Mouse (Mus musculus): ENCODE measurements around the gene Bckdk. TPM values are rescaled to one million over a fixed set of nuclear protein-coding genes. Genes with fewer than 3 reads are reported as not detected.

Bckdk gene
- 108 and 131 TPM in 2 replicates for polyA plus RNA-seq (2014; fragmentation: Nextera tagmentation; extraction: Ambion mirVana)

DNA sequence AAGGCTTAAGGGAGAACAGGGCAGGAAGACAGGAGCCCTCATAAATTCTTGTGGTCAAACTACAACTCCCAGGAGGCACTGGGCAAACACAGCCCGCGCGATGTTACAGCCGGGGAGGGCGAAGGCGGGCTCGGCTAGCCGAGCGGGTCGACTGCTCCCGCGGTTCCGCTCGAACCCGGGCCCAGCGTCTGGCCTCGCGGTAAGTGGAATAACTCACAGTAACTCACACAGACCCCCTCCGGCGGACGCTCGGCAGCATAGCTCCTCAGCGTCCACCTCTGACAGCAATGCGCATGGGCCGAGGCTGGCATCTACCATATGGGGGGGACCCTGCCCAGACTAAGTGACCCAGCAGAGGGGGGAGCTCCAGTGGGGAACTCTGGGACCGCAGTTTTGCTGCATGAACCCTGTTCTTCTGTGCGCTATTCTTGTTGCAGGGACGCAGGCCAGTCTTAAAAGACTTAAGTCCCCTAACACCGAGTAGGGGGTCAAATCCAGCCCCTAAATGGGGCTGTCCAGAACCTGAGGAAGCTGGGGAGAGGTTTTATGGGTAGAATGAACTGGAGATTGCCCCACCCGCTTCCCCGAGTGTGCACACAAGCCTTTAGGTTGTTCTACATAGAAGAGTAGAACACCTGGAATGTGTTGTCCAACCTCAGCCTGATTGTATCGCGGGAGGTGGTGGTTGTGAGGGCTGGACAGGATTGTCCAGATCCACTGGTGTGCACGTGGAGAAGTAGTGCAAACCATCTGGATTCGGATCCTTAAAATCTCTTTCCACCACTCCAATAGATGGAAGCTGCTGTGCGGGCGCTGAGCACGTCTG is at the start of gene Bckdk:
Bckdk (plus strand) TSS at position 112 of the 826 bp plus-strand sequence.
- H3K36me3 ChIP-seq (ENCODE audit: control insufficient read depth, insufficient read depth, low read length) = peaks cover 41% of the 10 kb centered on the region
- ATAC-seq (peak; percentile 95), DNase-seq (ENCODE audit: low spot score) (peak; percentile 85)
- H3K27ac ChIP-seq (ENCODE audit: low read depth, low read length) = peak within 1 kb of the TSS; percentile 78
- H3K4me3 ChIP-seq (ENCODE audit: low read depth, low read length) = peak within 1 kb of the TSS; percentile 57
- peak within 1 kb of the TSS; percentile 90 for H3K9ac ChIP-seq (ENCODE audit: low read length)
- no peaks in the 10 kb centered on the region for H3K9me3 ChIP-seq (replicated peaks; ENCODE audit: control insufficient read depth, low read length)
- 9% methylated on average over 38 of the region's 38 CpGs for WGBS
- peak within 1 kb of the TSS; percentile 81 for H3K4me2 ChIP-seq (ENCODE audit: low read length)
- H3K27me3 ChIP-seq (replicated peaks; ENCODE audit: control insufficient read depth, insufficient read depth, low read length) = no peaks in the 10 kb centered on the region
- H3K4me1 ChIP-seq (ENCODE audit: control insufficient read depth, insufficient read depth, low read length) = peaks cover 11% of the 10 kb centered on the region

DNA sequence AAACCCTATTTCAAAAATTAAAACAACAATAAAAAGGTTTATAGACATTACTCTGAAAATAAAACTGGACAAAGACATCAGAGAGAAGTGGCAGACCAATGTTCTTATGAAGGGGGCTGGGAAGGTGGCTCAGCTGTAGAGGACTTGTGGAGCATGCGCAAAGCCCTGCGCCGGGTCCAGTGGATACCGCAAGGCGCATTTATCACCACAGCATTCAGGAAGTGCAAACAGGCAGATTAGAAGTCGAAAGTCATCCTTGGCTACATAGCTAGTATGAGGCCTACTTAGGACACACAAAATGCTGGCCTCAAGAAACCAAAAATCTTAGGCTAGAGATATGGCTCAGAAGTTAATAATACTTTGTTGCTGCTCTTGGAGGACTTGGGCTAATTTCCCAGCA is 45.6 kb upstream of the Bckdk start:
- Histone ChIP-seq H3K4me3 (ENCODE audit: low read depth, low read length) (no peak overlapping the region), H3K4me2 (ENCODE audit: low read length) (no peak overlapping the region), H3K9ac (ENCODE audit: low read length) (no peak overlapping the region), H3K36me3 (ENCODE audit: control insufficient read depth, insufficient read depth, low read length) (no peaks in the 10 kb centered on the region), H3K27me3 (replicated peaks; ENCODE audit: control insufficient read depth, insufficient read depth, low read length) (no peaks in the 10 kb centered on the region), H3K9me3 (replicated peaks; ENCODE audit: control insufficient read depth, low read length) (no peaks in the 10 kb centered on the region), H3K27ac (ENCODE audit: low read depth, low read length) (no peak overlapping the region), H3K4me1 (ENCODE audit: control insufficient read depth, insufficient read depth, low read length) (no peaks in the 10 kb centered on the region)
- 97% methylated on average over 6 of the region's 6 CpGs for WGBS
- ATAC-seq (no peak), DNase-seq (ENCODE audit: low spot score) (no peak)

DNA sequence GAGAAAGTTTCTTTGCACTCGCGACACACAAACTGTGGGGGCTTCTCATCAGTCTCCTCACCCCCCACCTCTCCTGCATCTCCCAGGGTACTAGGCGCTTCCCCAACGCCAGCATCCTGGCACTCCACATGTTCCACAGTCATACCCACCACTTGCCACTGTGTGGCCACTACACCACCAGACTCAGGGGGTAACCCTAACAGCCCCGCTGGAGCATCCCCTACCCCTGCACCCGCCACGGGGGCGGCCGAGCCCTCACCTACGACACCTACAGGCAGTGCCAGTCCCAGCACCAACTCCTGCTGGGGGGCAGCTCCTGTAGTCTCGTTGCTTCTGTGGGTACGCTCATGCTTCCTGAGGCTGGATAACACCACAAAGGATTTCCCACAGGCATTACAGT is 37.4 kb upstream of the Bckdk start:
- Histone ChIP-seq H3K4me1 (ENCODE audit: control insufficient read depth, insufficient read depth, low read length) (no peaks in the 10 kb centered on the region), H3K36me3 (ENCODE audit: control insufficient read depth, insufficient read depth, low read length) (peaks cover 54% of the 10 kb centered on the region), H3K9me3 (replicated peaks; ENCODE audit: control insufficient read depth, low read length) (no peaks in the 10 kb centered on the region), H3K27ac (ENCODE audit: low read depth, low read length) (no peak overlapping the region), H3K4me2 (ENCODE audit: low read length) (no peak overlapping the region), H3K4me3 (ENCODE audit: low read depth, low read length) (no peak overlapping the region), H3K9ac (ENCODE audit: low read length) (no peak overlapping the region), H3K27me3 (replicated peaks; ENCODE audit: control insufficient read depth, insufficient read depth, low read length) (no peaks in the 10 kb centered on the region)
- DNase-seq (ENCODE audit: low spot score) (no peak), ATAC-seq (no peak)
- WGBS = 94% methylated on average over 12 of the region's 12 CpGs

DNA sequence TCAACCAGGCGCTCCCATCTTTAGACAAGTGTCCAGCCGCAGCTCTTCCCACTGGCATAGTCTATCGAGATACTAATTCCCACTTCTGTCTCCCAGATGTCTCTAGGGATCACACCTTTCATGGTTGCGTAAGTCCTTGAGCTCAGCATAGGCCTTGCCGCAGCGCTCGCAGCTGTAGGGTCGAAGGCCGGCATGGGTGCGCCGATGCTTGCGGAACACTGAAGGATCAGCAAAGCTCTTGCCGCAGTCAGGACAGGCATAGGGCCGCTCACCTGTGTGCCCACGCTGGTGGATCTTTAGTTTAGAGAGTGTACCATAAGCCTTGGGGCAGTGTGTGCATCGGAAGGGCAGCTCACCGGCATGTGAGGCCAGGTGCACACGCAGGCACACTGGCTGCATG is 36.2 kb upstream of the Bckdk start:
- 96% methylated on average over 18 of the region's 18 CpGs for WGBS
- no peak for DNase-seq (ENCODE audit: low spot score)
- H3K36me3 ChIP-seq (ENCODE audit: control insufficient read depth, insufficient read depth, low read length) = peaks cover 61% of the 10 kb centered on the region

DNA sequence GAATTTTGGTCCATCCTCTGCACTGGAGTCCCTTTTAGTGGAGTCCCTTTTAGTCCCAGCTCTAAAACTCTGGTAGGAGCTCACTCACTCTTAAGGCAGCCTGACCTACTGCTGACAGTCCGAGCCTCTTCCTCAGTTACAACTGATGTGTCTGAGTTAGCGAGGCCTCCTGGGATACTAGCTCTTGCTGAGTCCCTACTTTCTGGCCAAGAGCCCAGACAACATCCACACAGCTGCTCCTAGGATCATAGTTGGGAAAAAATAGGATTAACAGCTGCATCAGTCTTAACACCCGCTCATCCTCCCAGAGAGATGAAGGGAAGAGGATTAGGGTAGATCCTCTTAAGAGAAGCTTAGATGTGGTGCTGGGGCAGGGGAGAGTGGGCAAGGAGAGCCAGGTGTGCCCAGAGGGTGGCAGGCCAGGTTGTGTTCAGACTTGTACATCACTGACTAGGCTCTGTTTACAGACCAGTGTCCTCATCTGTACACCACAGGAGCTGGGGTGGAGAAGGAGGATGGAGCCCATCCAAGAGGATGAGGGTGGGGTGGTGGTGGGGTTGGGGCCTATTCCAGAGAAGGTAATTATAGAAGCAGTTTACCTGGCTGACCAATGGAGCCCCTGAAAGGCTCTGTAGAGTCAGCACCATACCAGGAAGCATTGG is 34.6 kb upstream of the Bckdk start:
- peak; percentile 17 for DNase-seq (ENCODE audit: low spot score)
- Histone ChIP-seq H3K9ac (ENCODE audit: low read length) (no peak overlapping the region), H3K4me1 (ENCODE audit: control insufficient read depth, insufficient read depth, low read length) (peaks cover 7% of the 10 kb centered on the region), H3K4me2 (ENCODE audit: low read length) (no peak overlapping the region), H3K27me3 (replicated peaks; ENCODE audit: control insufficient read depth, insufficient read depth, low read length) (no peaks in the 10 kb centered on the region), H3K4me3 (ENCODE audit: low read depth, low read length) (no peak overlapping the region), H3K9me3 (replicated peaks; ENCODE audit: control insufficient read depth, low read length) (no peaks in the 10 kb centered on the region), H3K36me3 (ENCODE audit: control insufficient read depth, insufficient read depth, low read length) (peaks cover 67% of the 10 kb centered on the region), H3K27ac (ENCODE audit: low read depth, low read length) (peak overlapping the region; percentile 17; the same call in 1 of the 2 replicates)
- ATAC-seq = no peak
- WGBS = 63% methylated on average over 3 of the region's 3 CpGs

More for the DNA sequence above, 36.2 kb upstream of the Bckdk start:
- Histone ChIP-seq H3K4me2 (ENCODE audit: low read length) (no peak overlapping the region), H3K4me1 (ENCODE audit: control insufficient read depth, insufficient read depth, low read length) (no peaks in the 10 kb centered on the region), H3K27me3 (replicated peaks; ENCODE audit: control insufficient read depth, insufficient read depth, low read length) (no peaks in the 10 kb centered on the region), H3K9ac (ENCODE audit: low read length) (no peak overlapping the region), H3K27ac (ENCODE audit: low read depth, low read length) (no peak overlapping the region), H3K9me3 (replicated peaks; ENCODE audit: control insufficient read depth, low read length) (no peaks in the 10 kb centered on the region), H3K4me3 (ENCODE audit: low read depth, low read length) (no peak overlapping the region)
- no peak for ATAC-seq

DNA sequence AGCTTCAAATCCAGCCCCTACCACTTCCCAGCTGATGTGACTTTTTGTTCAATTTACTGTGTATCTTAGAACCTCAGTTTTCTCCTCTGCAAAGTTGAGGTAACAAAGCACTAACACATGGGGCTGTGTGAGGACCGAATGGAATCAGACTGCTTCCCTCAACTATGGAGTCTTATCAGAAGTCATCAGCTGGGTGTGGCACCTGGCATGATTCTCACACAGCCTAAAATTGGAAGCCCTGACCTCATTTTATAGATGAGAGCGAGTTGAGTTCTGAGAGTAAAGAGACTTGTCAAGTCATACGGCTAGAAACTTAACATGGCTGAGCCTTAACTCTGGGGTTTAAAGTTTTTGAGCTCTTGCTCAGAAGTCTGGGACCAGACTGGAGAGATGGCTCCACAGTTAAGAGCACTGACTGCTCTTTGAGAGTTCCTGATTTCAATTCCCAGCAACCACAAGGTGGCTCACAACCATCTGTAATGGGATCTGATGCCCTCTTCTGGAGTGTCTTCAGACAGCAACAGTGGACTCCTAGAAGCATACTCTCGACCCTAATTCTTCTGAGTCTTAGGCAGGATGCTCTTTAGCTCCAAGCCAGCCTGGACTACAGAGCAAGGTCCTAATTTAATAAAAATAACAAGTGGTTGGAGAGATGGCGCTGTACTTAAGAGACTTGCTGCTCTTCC is 33.6 kb upstream of the Bckdk start:
- ATAC-seq (no peak), DNase-seq (ENCODE audit: low spot score) (no peak)
- no peaks in the 10 kb centered on the region for H3K9me3 ChIP-seq (replicated peaks; ENCODE audit: control insufficient read depth, low read length)
- H3K4me3 ChIP-seq (ENCODE audit: low read depth, low read length) = no peak overlapping the region
- H3K4me2 ChIP-seq (ENCODE audit: low read length) = no peak overlapping the region
- H3K27ac ChIP-seq (ENCODE audit: low read depth, low read length) = no peak overlapping the region
- no peaks in the 10 kb centered on the region for H3K27me3 ChIP-seq (replicated peaks; ENCODE audit: control insufficient read depth, insufficient read depth, low read length)
- peaks cover 57% of the 10 kb centered on the region for H3K36me3 ChIP-seq (ENCODE audit: control insufficient read depth, insufficient read depth, low read length)
- H3K9ac ChIP-seq (ENCODE audit: low read length) = no peak overlapping the region
- WGBS = 85% methylated on average over 5 of the region's 5 CpGs
- H3K4me1 ChIP-seq (ENCODE audit: control insufficient read depth, insufficient read depth, low read length) = peaks cover 11% of the 10 kb centered on the region

DNA sequence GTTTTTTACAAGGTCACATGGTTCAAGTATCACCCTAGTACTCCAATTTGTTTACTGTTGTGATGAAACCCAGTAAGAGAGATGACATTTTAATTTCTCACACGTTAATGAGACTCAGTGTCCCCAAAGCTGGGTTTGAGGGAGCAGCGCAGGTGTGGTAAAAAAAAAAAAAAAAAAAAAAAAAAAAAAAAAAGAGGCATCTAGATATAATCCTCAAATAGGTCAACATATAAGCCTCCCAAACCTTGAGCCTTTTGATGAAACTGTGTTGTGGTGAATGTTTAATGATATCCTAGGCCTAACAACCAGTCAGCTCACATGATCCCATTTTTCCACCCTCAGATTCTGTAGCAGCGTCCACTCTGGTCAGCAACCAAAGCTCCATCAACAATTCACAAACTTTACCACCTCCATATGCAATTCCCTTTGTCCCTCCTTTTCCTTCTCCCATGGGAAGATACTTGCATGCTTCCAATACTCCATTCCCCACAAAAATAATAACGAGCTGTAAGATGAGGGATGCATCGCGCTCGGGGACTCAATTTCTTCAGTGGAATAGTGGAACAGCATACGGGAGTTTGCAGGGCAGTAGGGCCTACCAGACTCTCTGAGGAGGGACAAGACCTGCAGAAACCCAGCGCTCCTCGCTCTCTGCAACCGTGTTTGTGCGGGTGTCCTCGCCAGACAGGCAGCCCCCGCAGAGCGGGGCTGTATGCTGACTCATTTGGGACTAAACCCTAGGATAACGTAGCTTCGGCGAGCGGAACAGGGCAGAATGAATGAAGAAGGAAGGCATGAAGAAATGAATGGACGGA is 28.9 kb upstream of the Bckdk start:
- Histone ChIP-seq H3K4me3 (ENCODE audit: low read depth, low read length) (peak overlapping the region; percentile 98), H3K9ac (ENCODE audit: low read length) (peak overlapping the region; percentile 98), H3K4me2 (ENCODE audit: low read length) (peak overlapping the region; percentile 94), H3K9me3 (replicated peaks; ENCODE audit: control insufficient read depth, low read length) (no peaks in the 10 kb centered on the region), H3K36me3 (ENCODE audit: control insufficient read depth, insufficient read depth, low read length) (peaks cover 46% of the 10 kb centered on the region), H3K27ac (ENCODE audit: low read depth, low read length) (peak overlapping the region; percentile 100), H3K27me3 (replicated peaks; ENCODE audit: control insufficient read depth, insufficient read depth, low read length) (no peaks in the 10 kb centered on the region), H3K4me1 (ENCODE audit: control insufficient read depth, insufficient read depth, low read length) (peaks cover 18% of the 10 kb centered on the region)
- no peak for DNase-seq (ENCODE audit: low spot score)
- peak; percentile 27 for ATAC-seq
- 3% methylated on average over 20 of the region's 20 CpGs for WGBS

DNA sequence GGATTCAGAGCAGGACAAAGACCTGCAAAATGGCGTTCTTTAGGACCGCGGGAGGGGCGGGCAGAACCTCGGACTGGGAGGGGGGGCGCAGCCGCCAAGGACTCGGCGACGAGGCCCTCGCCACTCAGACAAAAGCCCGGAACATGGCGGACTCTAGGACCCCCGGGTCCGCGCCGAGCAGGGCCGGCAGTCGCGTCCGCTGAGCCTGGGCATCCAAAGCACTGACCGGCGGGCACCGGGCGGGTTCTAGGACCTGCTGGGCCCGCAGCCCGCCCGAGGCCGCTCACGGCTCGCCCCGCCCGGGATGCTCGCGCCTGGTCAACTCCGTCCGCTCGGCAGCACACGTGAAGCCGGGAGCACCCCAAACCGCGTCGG is 28.3 kb upstream of the Bckdk start:
- Histone ChIP-seq H3K27ac (ENCODE audit: low read depth, low read length) (peak overlapping the region; percentile 100), H3K27me3 (replicated peaks; ENCODE audit: control insufficient read depth, insufficient read depth, low read length) (no peaks in the 10 kb centered on the region), H3K9me3 (replicated peaks; ENCODE audit: control insufficient read depth, low read length) (no peaks in the 10 kb centered on the region), H3K9ac (ENCODE audit: low read length) (peak overlapping the region; percentile 98), H3K4me1 (ENCODE audit: control insufficient read depth, insufficient read depth, low read length) (peaks cover 18% of the 10 kb centered on the region), H3K4me3 (ENCODE audit: low read depth, low read length) (peak overlapping the region; percentile 98), H3K36me3 (ENCODE audit: control insufficient read depth, insufficient read depth, low read length) (peaks cover 46% of the 10 kb centered on the region), H3K4me2 (ENCODE audit: low read length) (peak overlapping the region; percentile 94)
- under 1% methylated on average over 42 of the region's 43 CpGs for WGBS
- ATAC-seq (peak; percentile 93), DNase-seq (ENCODE audit: low spot score) (peak; percentile 98)

Measured in forebrain, embryonic 14.5 days (tissue).